Mouse (Mus musculus) right cerebral cortex, postnatal 10 days (tissue): ENCODE data around the gene Ddx42.
"Not testable (repeated sequence)": the region's sequence is repeated elsewhere in the genome, so short reads cannot be mapped to it uniquely, and the experiment has no call there.

Experiments
- DNase-seq, 2 experiments: peaks; one replicate each; pipeline ENCODE4 v3.0.0; 2021; ENCODE audit warnings: low spot score in 2 of 2

Gene Ddx42

GRCm38 (mm10) chr11:106216730-106217490, at the start of gene Ddx42:
Ddx42 (plus strand) TSS chr11:106216926.
- peak; percentile 96 for DNase-seq

GRCm38 (mm10) chr11:106167435-106167834, 49.3 kb upstream of the Ddx42 start:
- DNase-seq, result no peak

GRCm38 (mm10) chr11:106170807-106171206, 45.9 kb upstream of the Ddx42 start:
- no peak for DNase-seq

GRCm38 (mm10) chr11:106173228-106173627, 43.5 kb upstream of the Ddx42 start:
- no peak for DNase-seq

- no peak for DNase-seq
Observed at GRCm38 (mm10) chr11:106174372-106174771, 42.4 kb upstream of the Ddx42 start.

GRCm38 (mm10) chr11:106175081-106175480, 41.6 kb upstream of the Ddx42 start:
- DNase-seq, result no peak

GRCm38 (mm10) chr11:106176372-106176771, 40.4 kb upstream of the Ddx42 start:
- no peak for DNase-seq

- no peak for DNase-seq
Observed at GRCm38 (mm10) chr11:106178036-106178782, 38.5 kb upstream of the Ddx42 start.

- peak in 1 of 2 experiments; percentile 43 for DNase-seq
Observed at GRCm38 (mm10) chr11:106179711-106180448, 36.8 kb upstream of the Ddx42 start.

- DNase-seq, result no peak
Observed at GRCm38 (mm10) chr11:106180449-106180801, 36.3 kb upstream of the Ddx42 start.

- no peak for DNase-seq
Observed at GRCm38 (mm10) chr11:106187326-106187725, 29.4 kb upstream of the Ddx42 start.

- DNase-seq, result no peak
Observed at GRCm38 (mm10) chr11:106191716-106192115, 25.0 kb upstream of the Ddx42 start.

- DNase-seq, result no peak
Observed at GRCm38 (mm10) chr11:106192241-106192640, 24.5 kb upstream of the Ddx42 start.

- no peak for DNase-seq
Observed at GRCm38 (mm10) chr11:106192657-106193370, 23.9 kb upstream of the Ddx42 start.

- peak; percentile 97 to 98 for DNase-seq
Observed at GRCm38 (mm10) chr11:106193371-106194154, 23.2 kb upstream of the Ddx42 start.

GRCm38 (mm10) chr11:106194155-106194541, 22.6 kb upstream of the Ddx42 start:
- DNase-seq, result no peak

GRCm38 (mm10) chr11:106194891-106195290, 21.8 kb upstream of the Ddx42 start:
- DNase-seq, result no peak

GRCm38 (mm10) chr11:106195341-106195740, 21.4 kb upstream of the Ddx42 start:
- no peak for DNase-seq

GRCm38 (mm10) chr11:106198277-106198676, 18.4 kb upstream of the Ddx42 start:
- no peak for DNase-seq

- not testable (repeated sequence) for DNase-seq
Observed at GRCm38 (mm10) chr11:106199997-106200396, 16.7 kb upstream of the Ddx42 start.

GRCm38 (mm10) chr11:106200756-106201155, 16.0 kb upstream of the Ddx42 start:
- DNase-seq, result no peak
